Mouse (Mus musculus) neural tube, embryonic 14.5 days (tissue): ENCODE results near the gene Gm20388. TPM values are rescaled to one million over a fixed set of nuclear protein-coding genes. Genes with fewer than 3 reads are reported as not detected.

Experiments used
- ATAC-seq: fragments of 200-750 bp; cut with Nextera tagmentation; 2 replicates; pipeline ENCODE4 v1.8.0; 2017; ENCODE audit warnings: low read depth, mild to moderate bottlenecking, moderate TSS enrichment, moderate library complexity
- H3K27ac ChIP-seq: fragments of 300-500 bp; sonication (generic); 2 replicates; pipeline ENCODE4 v1.5.1; 2014; ENCODE audit warnings: low read depth, mild to moderate bottlenecking, control low read depth, low read length, moderate library complexity, mixed read lengths
- H3K27me3 ChIP-seq: fragments of 300-500 bp; sonication (generic); 2 replicates; pipeline ENCODE4 v1.6.1; 2014; ENCODE audit warnings: low read length; ENCODE audit not compliant: control insufficient read depth, insufficient read depth
- H3K36me3 ChIP-seq: fragments of 300-500 bp; sonication (generic); 2 replicates; pipeline ENCODE4 v1.6.1; 2014; ENCODE audit warnings: low read length, mixed read lengths; ENCODE audit not compliant: control insufficient read depth, insufficient read depth
- H3K4me1 ChIP-seq: fragments of 300-500 bp; sonication (generic); 2 replicates; pipeline ENCODE4 v1.6.1; 2014; ENCODE audit warnings: low read length; ENCODE audit not compliant: control insufficient read depth, insufficient read depth
- H3K4me2 ChIP-seq: fragments of 300-500 bp; sonication (generic); 2 replicates; pipeline ENCODE4 v1.6.1; 2014; ENCODE audit warnings: mild to moderate bottlenecking, low read depth, low read length, control low read depth
- H3K4me3 ChIP-seq: fragments of 300-500 bp; sonication (generic); 2 replicates; pipeline ENCODE4 v1.5.1; 2014; ENCODE audit warnings: low read depth, low read length, control low read depth, mixed read lengths
- H3K9ac ChIP-seq: fragments of 300-500 bp; sonication (generic); replicated peaks from 2 replicates; pipeline ENCODE4 v1.6.1; 2014; ENCODE audit warnings: low read depth, mild to moderate bottlenecking, control low read depth, low read length, mixed read lengths
- H3K9me3 ChIP-seq: fragments of 300-500 bp; sonication (generic); 2 replicates; pipeline ENCODE4 v1.6.1; 2016; ENCODE audit warnings: low read length; ENCODE audit not compliant: control insufficient read depth
- WGBS: fragments of 180-500 bp; shearing (Covaris S2); extraction: QIAGEN DNeasy Blood & Tissue Kit; methylation state at CpG from one replicate; pipeline ENCODE4 v1.1.7; 2014; 5-methylcytosine and 5-hydroxymethylcytosine counted together
- polyA plus RNA-seq: library from polyadenylated mRNA; unstranded; fragments of >200 nt; fragmentation: Nextera tagmentation; extraction: Ambion mirVana; gene quantifications from 2 replicates; pipeline ENCODE4 v1.2.1, GENCODE M21; 2014

Gm20388 gene
- polyA plus RNA-seq, 1 experiment from 2014 or later = 10.3 TPM

GRCm38 (mm10) chr8:123342253-123342652 is 3431.6 kb downstream of the Gm20388 start:
- no peak overlapping the region for H3K27ac ChIP-seq
- 90% methylated on average over 8 of the region's 8 CpGs for WGBS
- H3K4me1 ChIP-seq = no peaks in the 10 kb centered on the region
- H3K9ac ChIP-seq = no peak overlapping the region
- no peak for ATAC-seq
- H3K4me2 ChIP-seq = no peak overlapping the region
- no peaks in the 10 kb centered on the region for H3K27me3 ChIP-seq
- H3K4me3 ChIP-seq = no peak overlapping the region
- H3K36me3 ChIP-seq = no peaks in the 10 kb centered on the region
- H3K9me3 ChIP-seq = no peaks in the 10 kb centered on the region

DNA sequence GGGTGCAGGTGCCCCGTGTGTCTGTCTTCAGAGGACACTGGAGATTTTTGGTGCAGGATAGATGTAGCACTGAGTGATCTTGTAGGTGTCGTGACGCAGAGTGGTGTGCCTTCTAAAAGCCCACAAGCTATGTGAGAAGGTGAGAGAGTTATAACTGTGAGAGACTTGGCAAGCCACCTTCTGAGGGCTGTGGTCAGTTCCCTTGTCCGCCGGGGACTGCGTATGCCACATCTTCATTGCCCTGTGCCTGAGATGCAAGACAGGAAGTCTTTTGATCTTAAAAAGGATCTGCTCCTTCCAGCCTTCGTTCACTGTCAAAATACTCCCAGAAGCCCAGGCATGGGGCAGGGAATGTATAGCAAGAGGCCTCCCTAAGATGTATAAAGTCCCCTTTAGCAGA is 3432.3 kb downstream of the Gm20388 start:
- ATAC-seq = no peak
- 72% methylated on average over 7 of the region's 7 CpGs for WGBS
- no peak overlapping the region for H3K4me3 ChIP-seq
- H3K27me3 ChIP-seq = no peaks in the 10 kb centered on the region
- H3K36me3 ChIP-seq = peaks cover 3% of the 10 kb centered on the region
- H3K27ac ChIP-seq = no peak overlapping the region
- no peak overlapping the region for H3K4me2 ChIP-seq
- no peaks in the 10 kb centered on the region for H3K9me3 ChIP-seq
- no peak overlapping the region for H3K9ac ChIP-seq
- H3K4me1 ChIP-seq = no peaks in the 10 kb centered on the region

- Histone ChIP-seq H3K9me3 (no peaks in the 10 kb centered on the region), H3K27ac (no peak overlapping the region), H3K27me3 (no peaks in the 10 kb centered on the region), H3K4me2 (no peak overlapping the region), H3K36me3 (peaks cover 6% of the 10 kb centered on the region), H3K4me1 (no peaks in the 10 kb centered on the region), H3K9ac (no peak overlapping the region), H3K4me3 (no peak overlapping the region)
- 96% methylated on average over 12 of the region's 12 CpGs for WGBS
- no peak for ATAC-seq
These were observed 3432.8 kb downstream of the Gm20388 start for GRCm38 (mm10) chr8:123343422-123343821.

DNA sequence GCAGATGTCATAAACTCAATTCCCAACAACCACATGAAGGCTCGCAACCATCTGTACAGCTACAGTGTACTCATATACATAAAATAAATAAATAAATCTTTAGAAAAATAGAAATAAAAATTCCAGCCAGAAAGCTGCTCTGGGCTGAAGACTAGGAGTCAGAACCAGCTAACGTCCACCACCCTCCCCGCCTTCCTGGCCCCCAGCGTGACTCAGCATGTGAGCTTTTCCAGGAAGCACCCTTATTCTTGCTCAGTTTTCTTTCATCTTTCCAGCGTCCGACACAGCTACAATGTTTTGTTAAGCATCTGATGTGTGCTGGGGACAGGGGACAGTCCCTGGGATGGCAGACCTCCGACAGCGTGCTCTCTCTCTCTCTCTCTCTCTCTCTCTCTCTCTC is 3434.5 kb downstream of the Gm20388 start:
- H3K27ac ChIP-seq = no peak overlapping the region
- no peak overlapping the region for H3K4me3 ChIP-seq
- peaks cover 6% of the 10 kb centered on the region for H3K36me3 ChIP-seq
- H3K9ac ChIP-seq = no peak overlapping the region
- no peak overlapping the region for H3K4me2 ChIP-seq
- H3K9me3 ChIP-seq = no peaks in the 10 kb centered on the region
- H3K4me1 ChIP-seq = no peaks in the 10 kb centered on the region
- H3K27me3 ChIP-seq = no peaks in the 10 kb centered on the region
- no peak for ATAC-seq
- 81% methylated on average over 8 of the region's 8 CpGs for WGBS

GRCm38 (mm10) chr8:123345856-123346255 is 3435.2 kb downstream of the Gm20388 start:
- no peak overlapping the region for H3K9ac ChIP-seq
- H3K27me3 ChIP-seq = no peaks in the 10 kb centered on the region
- H3K9me3 ChIP-seq = no peaks in the 10 kb centered on the region
- no peaks in the 10 kb centered on the region for H3K4me1 ChIP-seq
- H3K36me3 ChIP-seq = peaks cover 6% of the 10 kb centered on the region
- H3K27ac ChIP-seq = no peak overlapping the region
- no peak overlapping the region for H3K4me3 ChIP-seq
- H3K4me2 ChIP-seq = no peak overlapping the region
- ATAC-seq = no peak
- WGBS = 87% methylated on average over 6 of the region's 6 CpGs

- ATAC-seq = no peak
These were observed 3436.7 kb downstream of the Gm20388 start for GRCm38 (mm10) chr8:123347293-123347692.

DNA sequence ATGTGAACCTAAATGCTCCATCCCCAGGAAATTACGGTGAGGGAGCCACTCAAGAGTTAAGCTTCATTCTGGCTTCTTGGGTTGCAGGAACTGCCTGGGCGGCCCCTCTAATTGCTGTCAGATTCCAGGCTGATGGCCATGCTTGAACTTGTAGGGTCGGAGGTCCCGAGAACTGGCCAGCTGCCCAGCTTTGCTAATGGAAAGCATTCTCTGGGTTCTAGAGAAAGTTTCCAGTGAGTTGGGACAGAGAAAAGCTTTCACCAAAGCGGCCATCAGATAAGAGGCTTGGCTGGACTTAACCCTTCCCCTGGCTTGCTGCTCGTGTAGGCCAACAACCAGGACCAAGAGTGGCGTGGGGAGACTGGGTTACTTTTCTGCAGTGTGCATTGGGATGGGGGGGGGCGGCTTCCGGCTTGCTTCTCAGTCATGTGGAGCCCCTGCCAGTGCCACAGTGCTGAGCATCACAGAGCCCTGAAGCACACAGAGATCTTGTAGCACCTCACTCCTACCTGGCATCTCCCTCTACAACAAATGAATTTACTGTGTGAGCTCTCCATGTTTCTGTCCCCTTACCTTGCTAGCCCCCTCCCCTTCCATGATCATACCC is 3437.7 kb downstream of the Gm20388 start:
- H3K4me2 ChIP-seq = no peak overlapping the region
- H3K27ac ChIP-seq = no peak overlapping the region
- H3K4me3 ChIP-seq = no peak overlapping the region
- peaks cover 6% of the 10 kb centered on the region for H3K36me3 ChIP-seq
- no peaks in the 10 kb centered on the region for H3K9me3 ChIP-seq
- 63% methylated on average over 9 of the region's 9 CpGs for WGBS
- ATAC-seq = no peak
- no peak overlapping the region for H3K9ac ChIP-seq
- no peaks in the 10 kb centered on the region for H3K4me1 ChIP-seq
- H3K27me3 ChIP-seq = no peaks in the 10 kb centered on the region

More at GRCm38 (mm10) chr8:123347293-123347692, 3436.7 kb downstream of the Gm20388 start:
- H3K9ac ChIP-seq = no peak overlapping the region
- H3K9me3 ChIP-seq = no peaks in the 10 kb centered on the region
- 82% methylated on average over 2 of the region's 2 CpGs for WGBS
- H3K36me3 ChIP-seq = peaks cover 6% of the 10 kb centered on the region
- no peak overlapping the region for H3K4me2 ChIP-seq
- H3K27ac ChIP-seq = no peak overlapping the region
- no peak overlapping the region for H3K4me3 ChIP-seq
- no peaks in the 10 kb centered on the region for H3K4me1 ChIP-seq
- no peaks in the 10 kb centered on the region for H3K27me3 ChIP-seq

DNA sequence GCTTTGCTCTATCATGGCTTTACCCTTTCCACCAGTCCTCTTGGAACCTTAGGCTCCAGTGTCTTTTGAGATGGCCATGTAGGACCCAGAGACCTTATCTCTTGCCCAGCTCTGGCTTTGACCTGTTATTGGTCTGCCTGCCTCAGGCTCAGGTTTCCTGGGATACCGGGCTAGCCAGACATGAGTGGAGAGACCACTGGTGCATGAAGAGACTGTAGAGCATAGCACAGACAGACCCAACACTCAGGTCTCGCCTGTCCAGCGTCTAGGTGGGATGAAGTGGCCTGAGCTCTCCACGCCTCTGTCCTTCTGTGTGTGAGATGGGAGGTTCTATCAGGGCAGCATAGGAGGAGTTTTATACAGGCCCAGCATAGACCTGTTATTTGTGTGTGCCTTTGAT is 3438.4 kb downstream of the Gm20388 start:
- H3K36me3 ChIP-seq = peaks cover 6% of the 10 kb centered on the region
- no peak for ATAC-seq
- no peaks in the 10 kb centered on the region for H3K4me1 ChIP-seq
- no peaks in the 10 kb centered on the region for H3K9me3 ChIP-seq
- 92% methylated on average over 4 of the region's 4 CpGs for WGBS
- no peak overlapping the region for H3K9ac ChIP-seq
- no peak overlapping the region for H3K4me3 ChIP-seq
- H3K27ac ChIP-seq = no peak overlapping the region
- H3K4me2 ChIP-seq = no peak overlapping the region
- no peaks in the 10 kb centered on the region for H3K27me3 ChIP-seq

- 87% methylated on average over 12 of the region's 12 CpGs for WGBS
- no peak overlapping the region for H3K4me2 ChIP-seq
- H3K9ac ChIP-seq = no peak overlapping the region
- no peaks in the 10 kb centered on the region for H3K9me3 ChIP-seq
- H3K4me3 ChIP-seq = no peak overlapping the region
- H3K27me3 ChIP-seq = no peaks in the 10 kb centered on the region
- no peaks in the 10 kb centered on the region for H3K4me1 ChIP-seq
- H3K36me3 ChIP-seq = peaks cover 11% of the 10 kb centered on the region
- no peak for ATAC-seq
- H3K27ac ChIP-seq = no peak overlapping the region
These were observed 3441.5 kb downstream of the Gm20388 start for GRCm38 (mm10) chr8:123352118-123352517.
